Mouse (Mus musculus) E14TG2a.4 (cell line): ENCODE data around the gene Slc2a12.

Experiments
- H3K27me3 ChIP-seq: 2 replicates; pipeline ENCODE4 v1.6.1; 2014; ENCODE audit warnings: low read length, control low read depth; ENCODE audit not compliant: insufficient read depth
- H3K36me3 ChIP-seq: 2 replicates; pipeline ENCODE4 v1.6.1; 2014; ENCODE audit warnings: low read length, control low read depth; ENCODE audit not compliant: insufficient read depth
- H3K4me1 ChIP-seq: replicated peaks from 2 replicates; pipeline ENCODE4 v1.6.1; 2014; ENCODE audit warnings: low read depth, low read length, control low read depth
- H3K4me3 ChIP-seq: replicated peaks from 2 replicates; pipeline ENCODE4 v1.5.1; 2014; ENCODE audit warnings: mild to moderate bottlenecking, low read length
- H3K9me3 ChIP-seq: 2 replicates; pipeline ENCODE4 v1.6.1; 2014; ENCODE audit warnings: low read length, control low read depth
- CTCF ChIP-seq: conservative IDR thresholded peaks from 2 replicates; pipeline ENCODE4 v1.5.1; 2014; ENCODE audit warnings: low read length
- NANOG ChIP-seq: IDR thresholded peaks from 2 replicates; pipeline ENCODE4 v1.6.1; 2014; ENCODE audit warnings: borderline replicate concordance, low read length, mixed read lengths
- POU5F1 ChIP-seq: IDR thresholded peaks from 2 replicates; pipeline ENCODE4 v1.6.1; 2014; ENCODE audit warnings: low read length, borderline replicate concordance

Gene Slc2a12

DNA sequence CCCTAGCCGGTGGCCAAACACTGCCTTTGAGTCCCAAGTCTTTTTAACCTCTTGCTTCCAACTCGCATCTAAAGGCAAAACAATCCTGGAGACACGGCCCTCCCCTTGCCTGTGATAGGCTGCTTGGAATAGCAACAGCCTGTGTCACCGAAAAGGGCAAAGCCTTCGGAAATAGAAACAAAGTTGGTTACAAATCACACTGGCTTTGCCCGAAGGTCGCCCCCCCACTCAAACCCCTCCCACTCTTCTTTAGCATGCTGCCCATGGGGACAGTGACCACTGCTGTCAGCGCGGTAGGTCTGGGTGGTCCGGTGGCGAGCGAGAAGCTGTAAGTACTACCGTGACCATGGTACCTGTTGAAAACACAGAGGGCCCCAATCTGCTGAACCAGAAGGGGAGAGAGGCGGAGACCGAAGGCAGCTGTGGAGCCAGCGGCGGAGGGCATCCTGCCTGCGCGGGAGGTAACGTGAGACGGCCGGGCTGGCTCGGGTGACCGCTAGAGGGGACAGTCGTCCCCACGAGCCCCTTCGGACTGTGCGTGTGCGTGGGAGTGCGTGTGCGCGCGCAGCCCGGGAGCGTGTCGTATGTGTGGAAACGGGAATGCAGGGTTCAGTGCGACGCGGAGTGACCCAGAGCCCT lies at the start of gene Slc2a12:
Gene Slc2a12, plus strand, starts transcription at position 159 of the 639 bp plus-strand sequence.
- H3K27me3 ChIP-seq, result peaks cover 17% of the 10 kb centered on the region
- no peak for TF ChIP-seq CTCF
- no peak for TF ChIP-seq POU5F1
- no peak for TF ChIP-seq NANOG
- peak within 1 kb of the TSS; percentile 78 for H3K4me3 ChIP-seq
- H3K9me3 ChIP-seq, result peaks cover 13% of the 10 kb centered on the region; the same call in 1 of the 2 replicates
- H3K4me1 ChIP-seq, result peaks cover 14% of the 10 kb centered on the region
- H3K36me3 ChIP-seq, result no peaks in the 10 kb centered on the region

- no peak for TF ChIP-seq POU5F1
- Histone ChIP-seq H3K27me3 (no peaks in the 10 kb centered on the region), H3K9me3 (peaks cover 24% of the 10 kb centered on the region), H3K4me3 (no peak overlapping the region), H3K4me1 (peaks cover 12% of the 10 kb centered on the region), H3K36me3 (no peaks in the 10 kb centered on the region)
Observed at GRCm38 (mm10) chr10:22598908-22599480, 45.8 kb upstream of the Slc2a12 start.

- peaks cover 26% of the 10 kb centered on the region for H3K4me1 ChIP-seq
- TF ChIP-seq NANOG (no peak), POU5F1 (no peak), CTCF (no peak)
- no peaks in the 10 kb centered on the region for H3K27me3 ChIP-seq
- H3K9me3 ChIP-seq, result peaks cover 19% of the 10 kb centered on the region
- no peak overlapping the region for H3K4me3 ChIP-seq
- H3K36me3 ChIP-seq, result no peaks in the 10 kb centered on the region
Observed at GRCm38 (mm10) chr10:22601046-22601445, 43.8 kb upstream of the Slc2a12 start.

GRCm38 (mm10) chr10:22604801-22605200 lies 40.0 kb upstream of the Slc2a12 start:
- Histone ChIP-seq H3K4me3 (no peak overlapping the region), H3K27me3 (no peaks in the 10 kb centered on the region), H3K36me3 (no peaks in the 10 kb centered on the region), H3K4me1 (peaks cover 59% of the 10 kb centered on the region), H3K9me3 (peaks cover 8% of the 10 kb centered on the region; the same call in 1 of the 2 replicates)
- no peak for TF ChIP-seq CTCF
- TF ChIP-seq NANOG, result no peak
- no peak for TF ChIP-seq POU5F1

GRCm38 (mm10) chr10:22608273-22608672 lies 36.5 kb upstream of the Slc2a12 start:
- H3K9me3 ChIP-seq, result no peaks in the 10 kb centered on the region
- TF ChIP-seq CTCF (no peak), NANOG (no peak), POU5F1 (no peak)
- peaks cover 63% of the 10 kb centered on the region for H3K4me1 ChIP-seq
- H3K36me3 ChIP-seq, result no peaks in the 10 kb centered on the region
- H3K4me3 ChIP-seq, result no peak overlapping the region
- H3K27me3 ChIP-seq, result no peaks in the 10 kb centered on the region

- TF ChIP-seq NANOG, result no peak
- TF ChIP-seq CTCF, result no peak
- no peak for TF ChIP-seq POU5F1
- Histone ChIP-seq H3K9me3 (no peaks in the 10 kb centered on the region), H3K4me3 (no peak overlapping the region), H3K36me3 (no peaks in the 10 kb centered on the region), H3K27me3 (no peaks in the 10 kb centered on the region), H3K4me1 (peaks cover 67% of the 10 kb centered on the region)
Observed at GRCm38 (mm10) chr10:22608799-22609357, 35.9 kb upstream of the Slc2a12 start.

- peaks cover 36% of the 10 kb centered on the region for H3K4me1 ChIP-seq
- H3K9me3 ChIP-seq, result no peaks in the 10 kb centered on the region
- TF ChIP-seq CTCF (no peak), NANOG (no peak), POU5F1 (no peak)
- H3K27me3 ChIP-seq, result no peaks in the 10 kb centered on the region
- H3K4me3 ChIP-seq, result no peak overlapping the region
- H3K36me3 ChIP-seq, result no peaks in the 10 kb centered on the region
Observed at GRCm38 (mm10) chr10:22613301-22613700, 31.5 kb upstream of the Slc2a12 start.

- H3K9me3 ChIP-seq, result peaks cover 4% of the 10 kb centered on the region
Observed at GRCm38 (mm10) chr10:22614554-22614953, 30.3 kb upstream of the Slc2a12 start.

DNA sequence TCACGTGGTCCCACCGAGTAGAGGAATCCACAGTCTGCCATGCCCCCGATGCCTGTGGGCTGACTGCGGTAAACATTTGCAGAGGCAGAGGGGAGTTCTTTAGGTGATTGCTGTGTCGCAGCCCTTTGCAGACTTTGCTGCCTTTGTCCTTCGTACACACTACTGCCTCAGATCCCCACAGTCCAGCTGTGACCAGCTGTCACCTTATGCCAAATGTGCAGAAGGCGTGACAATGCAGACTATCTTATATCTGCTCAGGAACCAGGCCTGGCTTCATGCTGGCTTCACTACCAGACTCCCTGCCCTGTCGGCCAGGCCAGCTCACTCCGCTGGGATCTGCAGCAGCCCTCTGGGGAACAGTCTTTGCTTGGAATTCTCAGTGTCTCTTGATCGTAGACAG lies 29.5 kb upstream of the Slc2a12 start:
- TF ChIP-seq POU5F1 (no peak), NANOG (no peak), CTCF (no peak)
- Histone ChIP-seq H3K27me3 (no peaks in the 10 kb centered on the region), H3K4me3 (no peak overlapping the region), H3K9me3 (peaks cover 11% of the 10 kb centered on the region), H3K36me3 (no peaks in the 10 kb centered on the region), H3K4me1 (peaks cover 19% of the 10 kb centered on the region)

More at GRCm38 (mm10) chr10:22614554-22614953, 30.3 kb upstream of the Slc2a12 start:
- Histone ChIP-seq H3K4me3 (no peak overlapping the region), H3K36me3 (no peaks in the 10 kb centered on the region), H3K4me1 (peaks cover 25% of the 10 kb centered on the region), H3K27me3 (no peaks in the 10 kb centered on the region)
- TF ChIP-seq POU5F1, result no peak
- TF ChIP-seq NANOG, result no peak
